Mouse (Mus musculus): ENCODE measurements around the gene Hic2.

Hic2 gene

GRCm38 (mm10) chr16:17234499-17234895 is 1.1 kb downstream of the Hic2 start:
- peak; percentile 43 for DNase-seq (ENCODE audit: low spot score)

GRCm38 (mm10) chr16:17234916-17235665 is 1.7 kb downstream of the Hic2 start:
- DNase-seq (ENCODE audit: low spot score): peak; percentile 27

GRCm38 (mm10) chr16:17237634-17238033 is 4.3 kb downstream of the Hic2 start:
- DNase-seq (ENCODE audit: low spot score): no peak

GRCm38 (mm10) chr16:17239409-17239808 is 6.0 kb downstream of the Hic2 start:
- DNase-seq (ENCODE audit: low spot score): no peak

GRCm38 (mm10) chr16:17243731-17244130 is 10.4 kb downstream of the Hic2 start:
- DNase-seq (ENCODE audit: low spot score): no peak

GRCm38 (mm10) chr16:17244996-17245395 is 11.6 kb downstream of the Hic2 start:
- DNase-seq (ENCODE audit: low spot score): no peak

- DNase-seq (ENCODE audit: low spot score): no peak
Observed at GRCm38 (mm10) chr16:17247727-17248126, 14.4 kb downstream of the Hic2 start.

GRCm38 (mm10) chr16:17249135-17249534 is 15.8 kb downstream of the Hic2 start:
- DNase-seq (ENCODE audit: low spot score): no peak

- peak; percentile 66 for DNase-seq (ENCODE audit: low spot score)
Observed at GRCm38 (mm10) chr16:17251539-17251938, 18.2 kb downstream of the Hic2 start.

- DNase-seq (ENCODE audit: low spot score): no peak
Observed at GRCm38 (mm10) chr16:17252086-17252726, 18.8 kb downstream of the Hic2 start.

- no peak for DNase-seq (ENCODE audit: low spot score)
Observed at GRCm38 (mm10) chr16:17252841-17253240, 19.5 kb downstream of the Hic2 start.

- DNase-seq (ENCODE audit: low spot score): no peak
Observed at GRCm38 (mm10) chr16:17254005-17254597, 20.7 kb downstream of the Hic2 start.

- DNase-seq (ENCODE audit: low spot score): no peak
Observed at GRCm38 (mm10) chr16:17255270-17255669, 21.9 kb downstream of the Hic2 start.

- no peak for DNase-seq (ENCODE audit: low spot score)
Observed at GRCm38 (mm10) chr16:17257359-17257821, 24.0 kb downstream of the Hic2 start.

- DNase-seq (ENCODE audit: low spot score): no peak
Observed at GRCm38 (mm10) chr16:17258917-17259316, 25.5 kb downstream of the Hic2 start.

- DNase-seq (ENCODE audit: low spot score): no peak
Observed at GRCm38 (mm10) chr16:17261341-17261740, 28.0 kb downstream of the Hic2 start.

GRCm38 (mm10) chr16:17266113-17266512 is 32.7 kb downstream of the Hic2 start:
- no peak for DNase-seq (ENCODE audit: low spot score)

- DNase-seq (ENCODE audit: low spot score): no peak
Observed at GRCm38 (mm10) chr16:17267937-17268336, 34.6 kb downstream of the Hic2 start.

- no peak for DNase-seq (ENCODE audit: low spot score)
Observed at GRCm38 (mm10) chr16:17269872-17270271, 36.5 kb downstream of the Hic2 start.

- DNase-seq (ENCODE audit: low spot score): peak; percentile 32
Observed at GRCm38 (mm10) chr16:17271124-17271523, 37.8 kb downstream of the Hic2 start.

- DNase-seq (ENCODE audit: low spot score): no peak
Observed at GRCm38 (mm10) chr16:17271856-17272255, 38.5 kb downstream of the Hic2 start.

- no peak for DNase-seq (ENCODE audit: low spot score)
Observed at GRCm38 (mm10) chr16:17275721-17276120, 42.3 kb downstream of the Hic2 start, which contains the start of gene Tmem191c. Tmem191c (plus strand) TSS chr16:17276077.

Measured in urinary bladder, postnatal 25 days (tissue).